Mouse (Mus musculus) liver, embryonic 14.5 days (tissue): ENCODE measurements around the gene Prkg1.

ENCODE experiments used
- CTCF ChIP-seq: IDR thresholded peaks from 2 replicates; pipeline ENCODE4 v1.5.1; 2016; ENCODE audit warnings: antibody characterized with exemption, low read depth, control low read depth
- EP300 ChIP-seq: IDR thresholded peaks from 2 replicates; pipeline ENCODE4 v1.6.1; 2016; ENCODE audit warnings: antibody characterized with exemption, low read depth

GRCm38 (mm10) chr19:30990390-30990789, 774.4 kb downstream of the Prkg1 start:
- TF ChIP-seq CTCF (no peak), EP300 (no peak)
